Mouse (Mus musculus) embryonic facial prominence, embryonic 12.5 days (tissue): ENCODE measurements at regions not wholly inside any gene's neighbourhood (a gene's known extent, or its start where the extent isn't known, plus 50 kb on each side); places are given as distances from the start of the nearest gene placed in this dataset.

ENCODE experiments used
- ATAC-seq: fragments of 200-750 bp; cut with Nextera tagmentation; 2 replicates; pipeline ENCODE4 v1.8.0; 2017; ENCODE audit not compliant: insufficient number of reproducible peaks, insufficient read depth, low FRiP score, low TSS enrichment
- H3K27ac ChIP-seq: fragments of 300-500 bp; sonication (generic); 2 replicates; pipeline ENCODE4 v1.5.1; 2016; ENCODE audit warnings: mild to moderate bottlenecking
- H3K27me3 ChIP-seq: fragments of 300-500 bp; sonication (generic); 2 replicates; pipeline ENCODE4 v1.6.1; 2016; ENCODE audit warnings: mild to moderate bottlenecking, moderate library complexity
- H3K36me3 ChIP-seq: fragments of 300-500 bp; sonication (generic); 2 replicates; pipeline ENCODE4 v1.6.1; 2016; ENCODE audit warnings: mild to moderate bottlenecking
- H3K4me1 ChIP-seq: fragments of 300-500 bp; sonication (generic); 2 replicates; pipeline ENCODE4 v1.6.1; 2016
- H3K4me2 ChIP-seq: fragments of 300-500 bp; sonication (generic); replicated peaks from 2 replicates; pipeline ENCODE4 v1.6.1; 2016; ENCODE audit warnings: mild to moderate bottlenecking, moderate library complexity
- H3K4me3 ChIP-seq: fragments of 300-500 bp; sonication (generic); 2 replicates; pipeline ENCODE4 v1.5.1; 2016; ENCODE audit warnings: mild to moderate bottlenecking
- H3K9ac ChIP-seq: fragments of 300-500 bp; sonication (generic); 2 replicates; pipeline ENCODE4 v1.6.1; 2016; ENCODE audit warnings: mild to moderate bottlenecking, moderate library complexity
- H3K9me3 ChIP-seq: fragments of 300-500 bp; sonication (generic); 2 replicates; pipeline ENCODE4 v1.6.1; 2016; ENCODE audit warnings: mild to moderate bottlenecking, moderate library complexity
- WGBS: fragments of 180-500 bp; shearing (Covaris S2); methylation state at CpG from one replicate; pipeline ENCODE4 v1.1.7; 2016; 5-methylcytosine and 5-hydroxymethylcytosine counted together

DNA sequence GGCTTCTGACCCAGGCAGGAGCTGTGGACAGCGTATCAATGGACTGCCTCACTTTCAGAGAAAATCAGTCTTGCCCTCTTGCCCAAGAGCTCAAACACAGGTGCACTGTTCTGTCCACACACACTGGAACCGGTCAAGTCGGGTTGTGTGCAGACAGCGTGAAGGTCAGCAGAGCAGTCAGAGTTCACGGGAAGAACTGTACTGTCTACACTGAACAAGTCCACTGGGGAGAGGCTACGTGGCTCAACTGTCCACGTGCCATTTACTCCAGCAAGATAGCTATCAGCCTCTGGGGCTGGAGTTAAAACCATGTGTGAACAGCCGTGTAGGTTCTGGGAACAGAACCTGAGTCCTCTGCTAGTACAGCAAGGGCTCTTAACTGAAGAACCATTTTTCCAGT is 70.8 kb downstream of the Rplp1 start:
- WGBS = 79% methylated on average over 8 of the region's 8 CpGs
- H3K9me3 ChIP-seq = no peaks in the 10 kb centered on the region
- no peak for ATAC-seq

GRCm38 (mm10) chr9:61842384-61842783 is 72.0 kb downstream of the Rplp1 start:
- Histone ChIP-seq H3K27ac (no peak overlapping the region), H3K4me3 (no peak overlapping the region), H3K4me2 (no peak overlapping the region), H3K9ac (no peak overlapping the region), H3K27me3 (no peaks in the 10 kb centered on the region), H3K36me3 (no peaks in the 10 kb centered on the region), H3K9me3 (no peaks in the 10 kb centered on the region), H3K4me1 (no peaks in the 10 kb centered on the region)
- no peak for ATAC-seq

More for the DNA sequence above, 70.8 kb downstream of the Rplp1 start:
- no peaks in the 10 kb centered on the region for H3K4me1 ChIP-seq
- no peaks in the 10 kb centered on the region for H3K36me3 ChIP-seq
- no peaks in the 10 kb centered on the region for H3K27me3 ChIP-seq
- H3K27ac ChIP-seq = no peak overlapping the region
- H3K4me3 ChIP-seq = no peak overlapping the region
- H3K4me2 ChIP-seq = no peak overlapping the region
- no peak overlapping the region for H3K9ac ChIP-seq

DNA sequence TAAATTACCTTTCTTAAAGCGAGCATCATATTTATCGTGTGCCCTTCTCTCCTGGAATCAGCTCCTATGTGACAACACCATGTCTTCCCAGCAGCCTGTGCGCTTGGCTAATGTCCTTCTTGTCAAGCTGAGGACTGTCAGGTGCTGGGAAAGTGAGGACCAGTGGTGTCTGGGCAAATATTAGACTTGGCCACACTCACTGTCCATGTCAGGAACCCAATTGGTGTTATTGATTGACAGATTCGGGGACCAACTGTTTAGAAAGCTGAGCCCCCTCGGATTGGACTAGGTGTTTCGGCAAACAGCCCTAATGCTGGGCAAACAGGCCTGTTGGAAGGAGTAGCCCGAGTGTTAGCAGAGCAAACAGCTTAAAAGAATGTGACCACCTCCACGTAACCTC is 73.1 kb downstream of the Rplp1 start:
- no peak for ATAC-seq
- H3K27ac ChIP-seq = no peak overlapping the region
- no peaks in the 10 kb centered on the region for H3K9me3 ChIP-seq
- no peaks in the 10 kb centered on the region for H3K4me1 ChIP-seq
- H3K36me3 ChIP-seq = no peaks in the 10 kb centered on the region
- no peak overlapping the region for H3K4me3 ChIP-seq
- no peak overlapping the region for H3K9ac ChIP-seq
- WGBS = 75% methylated on average over 8 of the region's 8 CpGs
- H3K4me2 ChIP-seq = no peak overlapping the region
- no peaks in the 10 kb centered on the region for H3K27me3 ChIP-seq

DNA sequence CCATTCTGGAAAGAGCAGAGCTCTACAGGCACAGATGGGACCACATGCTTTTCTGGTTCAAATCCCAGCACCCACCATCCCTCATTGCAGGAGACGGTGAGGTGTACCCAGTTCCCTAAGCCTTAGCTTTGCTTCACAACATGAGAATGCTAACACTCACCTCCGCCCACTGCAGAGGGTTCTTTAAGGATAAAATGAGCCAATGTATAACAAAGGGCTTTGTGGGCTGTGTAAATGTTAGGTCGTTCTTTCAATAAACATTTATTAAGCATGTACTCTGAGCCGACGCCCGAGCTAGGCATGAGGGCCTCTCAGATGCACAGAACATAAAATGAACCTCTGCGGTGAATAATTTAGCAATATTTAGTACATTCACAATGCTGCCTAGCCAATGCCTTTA is 74.0 kb downstream of the Rplp1 start:
- no peak for ATAC-seq
- no peak overlapping the region for H3K4me3 ChIP-seq
- no peaks in the 10 kb centered on the region for H3K27me3 ChIP-seq
- WGBS = 85% methylated on average over 7 of the region's 7 CpGs
- H3K27ac ChIP-seq = no peak overlapping the region
- H3K36me3 ChIP-seq = no peaks in the 10 kb centered on the region
- no peaks in the 10 kb centered on the region for H3K9me3 ChIP-seq
- no peak overlapping the region for H3K9ac ChIP-seq
- no peaks in the 10 kb centered on the region for H3K4me1 ChIP-seq
- H3K4me2 ChIP-seq = no peak overlapping the region

DNA sequence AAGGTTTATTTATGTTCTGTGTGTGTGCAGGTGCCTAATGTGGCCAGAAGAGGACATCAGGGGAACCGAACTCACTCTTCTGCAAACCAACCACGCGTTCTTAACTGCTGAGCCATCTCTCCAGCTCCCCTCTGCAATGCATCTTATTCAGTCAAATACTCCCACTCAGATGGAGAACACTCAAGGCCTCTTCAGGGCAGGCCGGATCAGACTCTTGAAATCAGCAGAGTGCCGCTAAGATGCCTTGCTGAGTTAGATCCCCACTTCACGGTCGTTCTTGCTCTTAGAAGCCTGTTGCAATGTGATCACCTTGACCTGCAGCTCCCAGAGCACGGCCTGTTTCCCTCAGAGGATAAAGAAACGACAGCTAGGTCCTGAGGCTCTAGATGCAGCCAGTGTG is 81.1 kb downstream of the Rplp1 start:
- Histone ChIP-seq H3K9ac (no peak overlapping the region), H3K4me2 (no peak overlapping the region), H3K4me1 (no peaks in the 10 kb centered on the region), H3K4me3 (no peak overlapping the region), H3K9me3 (no peaks in the 10 kb centered on the region), H3K27me3 (peaks cover 4% of the 10 kb centered on the region), H3K27ac (no peak overlapping the region), H3K36me3 (no peaks in the 10 kb centered on the region)
- no peak for ATAC-seq
- 68% methylated on average over 9 of the region's 9 CpGs for WGBS

GRCm38 (mm10) chr9:61830236-61830635 is 84.1 kb downstream of the Rplp1 start:
- no peak overlapping the region for H3K4me2 ChIP-seq
- no peaks in the 10 kb centered on the region for H3K36me3 ChIP-seq
- no peak overlapping the region for H3K27ac ChIP-seq
- 77% methylated on average over 7 of the region's 7 CpGs for WGBS
- H3K9me3 ChIP-seq = no peaks in the 10 kb centered on the region
- H3K4me3 ChIP-seq = no peak overlapping the region
- ATAC-seq = no peak
- H3K9ac ChIP-seq = no peak overlapping the region
- peaks cover 4% of the 10 kb centered on the region for H3K27me3 ChIP-seq
- H3K4me1 ChIP-seq = 0 out of 2 replicates have a peak, but pooled peaks cover 4% of the 10 kb centered on the region

- 0 out of 2 replicates have a peak, but pooled peaks cover 4% of the 10 kb centered on the region for H3K4me1 ChIP-seq
- ATAC-seq = no peak
Measured at GRCm38 (mm10) chr9:61829736-61830135, 84.6 kb downstream of the Rplp1 start.

GRCm38 (mm10) chr9:61829301-61829700 is 85.0 kb downstream of the Rplp1 start:
- ATAC-seq = no peak
- WGBS = 86% methylated on average over 3 of the region's 3 CpGs

More at GRCm38 (mm10) chr9:61829736-61830135, 84.6 kb downstream of the Rplp1 start:
- H3K4me3 ChIP-seq = no peak overlapping the region
- no peak overlapping the region for H3K4me2 ChIP-seq
- 75% methylated on average over 8 of the region's 8 CpGs for WGBS
- H3K9ac ChIP-seq = no peak overlapping the region
- H3K27me3 ChIP-seq = peaks cover 4% of the 10 kb centered on the region
- no peaks in the 10 kb centered on the region for H3K36me3 ChIP-seq
- no peaks in the 10 kb centered on the region for H3K9me3 ChIP-seq
- H3K27ac ChIP-seq = no peak overlapping the region

DNA sequence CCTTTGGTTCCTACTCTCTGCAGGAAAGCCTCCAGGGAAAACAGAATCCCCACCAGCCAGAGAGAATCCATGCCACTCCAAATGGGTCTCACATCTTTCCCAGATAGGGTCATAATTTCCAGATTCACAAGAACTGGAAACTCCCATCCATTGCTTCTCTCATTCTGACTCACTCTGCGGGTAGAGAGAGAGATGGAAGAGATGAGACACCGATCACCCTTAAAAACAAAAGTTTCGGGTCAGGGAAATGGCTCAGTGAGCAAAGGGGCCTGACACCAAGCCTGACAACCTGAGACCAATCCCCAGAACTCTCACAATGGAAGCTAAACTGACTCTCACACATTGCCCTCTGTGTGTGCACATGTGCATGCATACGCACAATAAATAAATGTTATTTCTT is 86.6 kb downstream of the Rplp1 start:
- H3K4me1 ChIP-seq = 0 out of 2 replicates have a peak, but pooled peaks cover 4% of the 10 kb centered on the region
- no peaks in the 10 kb centered on the region for H3K36me3 ChIP-seq
- no peaks in the 10 kb centered on the region for H3K9me3 ChIP-seq
- no peak overlapping the region for H3K27ac ChIP-seq
- no peak for ATAC-seq
- peaks cover 4% of the 10 kb centered on the region for H3K27me3 ChIP-seq
- H3K4me3 ChIP-seq = no peak overlapping the region
- 90% methylated on average over 4 of the region's 4 CpGs for WGBS
- no peak overlapping the region for H3K4me2 ChIP-seq
- H3K9ac ChIP-seq = no peak overlapping the region

More at GRCm38 (mm10) chr9:61829301-61829700, 85.0 kb downstream of the Rplp1 start:
- H3K4me2 ChIP-seq = no peak overlapping the region
- no peak overlapping the region for H3K4me3 ChIP-seq
- H3K9ac ChIP-seq = no peak overlapping the region
- no peaks in the 10 kb centered on the region for H3K36me3 ChIP-seq
- no peaks in the 10 kb centered on the region for H3K9me3 ChIP-seq
- H3K27ac ChIP-seq = no peak overlapping the region
- 0 out of 2 replicates have a peak, but pooled peaks cover 4% of the 10 kb centered on the region for H3K4me1 ChIP-seq
- H3K27me3 ChIP-seq = peaks cover 4% of the 10 kb centered on the region

DNA sequence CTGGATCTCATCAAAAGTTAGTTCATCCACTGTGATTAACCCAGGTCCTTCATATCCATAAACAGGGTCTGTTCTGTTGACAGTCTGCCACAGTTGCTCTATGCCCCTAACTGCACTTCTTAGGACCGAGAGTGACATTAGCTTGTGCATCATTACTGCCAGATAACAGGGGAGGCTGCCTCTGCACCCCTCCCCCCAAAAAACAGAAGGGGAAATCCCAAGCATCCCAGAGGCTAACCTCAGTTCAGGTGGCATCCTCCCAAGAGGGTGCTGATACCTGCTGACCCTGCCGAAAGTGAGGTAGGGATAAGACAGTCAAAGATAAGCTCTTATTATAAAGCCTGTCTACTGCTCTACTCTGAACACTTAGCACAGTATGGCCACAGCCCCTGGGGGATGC is 87.3 kb downstream of the Rplp1 start:
- Histone ChIP-seq H3K27ac (no peak overlapping the region), H3K4me1 (0 out of 2 replicates have a peak, but pooled peaks cover 4% of the 10 kb centered on the region), H3K9ac (no peak overlapping the region), H3K9me3 (no peaks in the 10 kb centered on the region), H3K36me3 (no peaks in the 10 kb centered on the region), H3K27me3 (peaks cover 4% of the 10 kb centered on the region), H3K4me2 (no peak overlapping the region), H3K4me3 (no peak overlapping the region)
- no peak for ATAC-seq
- WGBS = 78% methylated on average over 2 of the region's 2 CpGs

DNA sequence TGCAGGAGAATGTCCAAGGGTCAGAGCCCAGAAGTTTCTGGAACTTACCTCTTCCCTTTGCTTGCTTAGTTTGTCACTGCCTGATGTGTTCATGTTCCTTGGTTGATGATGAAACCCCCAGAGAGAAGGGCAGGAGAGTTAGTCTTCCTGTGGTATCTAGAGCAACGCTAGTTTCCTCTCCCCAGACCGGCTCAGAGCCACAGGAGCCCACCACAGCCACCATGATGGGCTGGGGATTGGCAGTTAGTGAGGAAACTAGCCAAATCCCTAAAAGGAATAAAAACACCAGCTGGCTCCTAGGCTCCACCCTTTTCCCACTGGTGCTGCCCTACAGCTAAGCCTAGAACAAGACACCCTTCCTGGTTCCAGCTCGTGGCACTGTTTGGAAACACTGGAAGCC is 87.9 kb downstream of the Rplp1 start:
- Histone ChIP-seq H3K4me2 (no peak overlapping the region), H3K9me3 (no peaks in the 10 kb centered on the region), H3K36me3 (no peaks in the 10 kb centered on the region), H3K4me3 (no peak overlapping the region), H3K27ac (no peak overlapping the region), H3K27me3 (peaks cover 4% of the 10 kb centered on the region), H3K9ac (no peak overlapping the region), H3K4me1 (0 out of 2 replicates have a peak, but pooled peaks cover 4% of the 10 kb centered on the region)
- no peak for ATAC-seq
- 60% methylated on average over 3 of the region's 3 CpGs for whole genome bisulfite sequencing

DNA sequence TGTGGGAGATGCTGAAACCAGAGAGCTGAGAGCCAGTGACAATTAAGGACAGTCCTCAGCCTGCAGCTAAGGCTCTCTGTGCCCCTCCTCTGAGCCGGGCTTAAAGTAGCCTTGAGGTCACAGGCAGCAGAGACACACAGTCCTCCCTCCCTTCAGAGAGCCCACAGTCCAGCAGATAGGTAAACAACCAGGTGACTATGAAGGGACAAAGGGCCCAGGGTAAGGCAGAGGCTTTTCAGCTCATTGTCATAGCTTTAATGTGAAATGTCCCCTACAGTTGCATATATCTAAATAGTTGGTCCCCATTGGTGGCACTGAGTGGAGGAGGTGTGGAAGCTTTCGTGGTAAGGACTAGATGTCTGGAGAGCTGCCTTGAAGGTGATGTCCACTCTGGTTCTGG is 88.5 kb downstream of the Rplp1 start:
- Histone ChIP-seq H3K4me1 (0 out of 2 replicates have a peak, but pooled peaks cover 4% of the 10 kb centered on the region), H3K4me3 (no peak overlapping the region), H3K9me3 (no peaks in the 10 kb centered on the region), H3K36me3 (no peaks in the 10 kb centered on the region), H3K27me3 (peaks cover 4% of the 10 kb centered on the region), H3K4me2 (no peak overlapping the region), H3K9ac (no peak overlapping the region), H3K27ac (no peak overlapping the region)
- WGBS = 60% methylated on average over 2 of the region's 2 CpGs
- no peak for ATAC-seq

DNA sequence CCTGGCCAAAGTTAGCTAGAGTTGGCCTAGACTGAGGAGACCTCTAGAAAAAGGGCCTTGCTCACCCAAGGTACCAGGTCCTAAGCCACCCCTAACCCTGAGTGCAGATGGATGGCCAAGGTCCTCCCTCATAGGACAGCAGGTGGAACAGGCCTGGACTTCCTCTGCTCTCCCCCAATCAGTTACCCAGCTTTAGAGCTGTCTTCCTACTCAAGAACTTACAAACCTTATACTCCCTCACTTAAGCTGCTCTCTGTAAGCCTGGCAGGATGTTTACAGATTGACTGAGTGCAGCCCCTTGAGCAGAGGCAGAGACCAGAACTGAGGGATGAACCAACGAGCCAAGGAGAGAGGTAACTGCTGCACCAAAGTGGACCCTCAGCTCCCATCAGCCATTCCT is 94.5 kb downstream of the Rplp1 start:
- H3K4me2 ChIP-seq = no peak overlapping the region
- WGBS = 69% methylated on average over 1 of the region's 1 CpGs
- H3K9ac ChIP-seq = no peak overlapping the region
- peaks cover 12% of the 10 kb centered on the region; the same call in 1 of the 2 replicates for H3K4me1 ChIP-seq
- H3K27me3 ChIP-seq = no peaks in the 10 kb centered on the region
- H3K4me3 ChIP-seq = no peak overlapping the region
- H3K9me3 ChIP-seq = no peaks in the 10 kb centered on the region
- no peak overlapping the region for H3K27ac ChIP-seq
- no peak for ATAC-seq
- no peaks in the 10 kb centered on the region for H3K36me3 ChIP-seq
